Mouse (Mus musculus): Measurements from ENCODE around the gene Abca7.
"Not testable (repeated sequence)": the region's sequence is repeated elsewhere in the genome, so short reads cannot be mapped to it uniquely, and the experiment has no call there.

Abca7 gene

GRCm38 (mm10) chr10:80050244-80050643 is 54.0 kb downstream of the Abca7 start:
- DNase-seq: no peak

- DNase-seq: no peak
These were observed 54.8 kb downstream of the Abca7 start for GRCm38 (mm10) chr10:80050885-80051617.

GRCm38 (mm10) chr10:80051618-80052373 is 55.5 kb downstream of the Abca7 start:
- no peak for DNase-seq

- no peak for DNase-seq
These were observed 56.1 kb downstream of the Abca7 start for GRCm38 (mm10) chr10:80052374-80052764.

- peak; percentile 100 for DNase-seq
These were observed 57.0 kb downstream of the Abca7 start for GRCm38 (mm10) chr10:80053259-80053780.

GRCm38 (mm10) chr10:80053831-80054815 is 57.8 kb downstream of the Abca7 start:
- peak; percentile 66 for DNase-seq

- not testable (repeated sequence) for DNase-seq
These were observed 58.6 kb downstream of the Abca7 start for GRCm38 (mm10) chr10:80054911-80055310.

- DNase-seq: no peak
These were observed 59.1 kb downstream of the Abca7 start for GRCm38 (mm10) chr10:80055364-80055763.

GRCm38 (mm10) chr10:80055891-80056290 is 59.6 kb downstream of the Abca7 start:
- DNase-seq: no peak

GRCm38 (mm10) chr10:80056506-80056905 is 60.2 kb downstream of the Abca7 start:
- DNase-seq: no peak

GRCm38 (mm10) chr10:80056976-80057682 is 60.8 kb downstream of the Abca7 start:
- no peak for DNase-seq

- DNase-seq: no peak
These were observed 61.5 kb downstream of the Abca7 start for GRCm38 (mm10) chr10:80057683-80058326.

GRCm38 (mm10) chr10:80063104-80063503 is 66.8 kb downstream of the Abca7 start:
- no peak for DNase-seq

- DNase-seq: no peak
These were observed 67.8 kb downstream of the Abca7 start for GRCm38 (mm10) chr10:80063877-80064650.

Data from cerebellum, adult 11 months (tissue).